Mouse (Mus musculus) gastrocnemius, adult 2 months (tissue): ENCODE data around the gene Zfp622. TPM values are rescaled to one million over a fixed set of nuclear protein-coding genes. Genes with fewer than 3 reads are reported as not detected.
"Not testable (repeated sequence)": the region's sequence is repeated elsewhere in the genome, so short reads cannot be mapped to it uniquely, and the experiment has no call there.

ENCODE experiments used
- DNase-seq: peaks from one replicate; pipeline ENCODE4 v3.0.0; 2022
- H3K27ac ChIP-seq: fragments of 200-600 bp; 2 replicates; pipeline ENCODE4 v1.8.1; 2022; ENCODE audit warnings: mild to moderate bottlenecking
- H3K4me3 ChIP-seq: fragments of 200-600 bp; 2 replicates; pipeline ENCODE4 v1.8.1; 2022; ENCODE audit warnings: mild to moderate bottlenecking, moderate library complexity
- CTCF ChIP-seq: fragments of 200-600 bp; IDR thresholded peaks from 2 replicates; pipeline ENCODE4 v1.8.1; 2022; ENCODE audit warnings: antibody characterized with exemption, mild to moderate bottlenecking, moderate library complexity
- intact Hi-C: fragments of 180-260 bp; cut with DNase I; formaldehyde crosslinking; loops from one replicate; pipeline ENCODE4 v1.15.1; 2025
- total RNA-seq, 2 experiments: library from RNA; stranded (reverse); gene quantifications; 2 replicates each; pipeline ENCODE4 v1.2.3; 2021

The Zfp622 gene
- total RNA-seq, 2 experiments from 2014 or later, result 22.6 to 25.5 TPM

DNA sequence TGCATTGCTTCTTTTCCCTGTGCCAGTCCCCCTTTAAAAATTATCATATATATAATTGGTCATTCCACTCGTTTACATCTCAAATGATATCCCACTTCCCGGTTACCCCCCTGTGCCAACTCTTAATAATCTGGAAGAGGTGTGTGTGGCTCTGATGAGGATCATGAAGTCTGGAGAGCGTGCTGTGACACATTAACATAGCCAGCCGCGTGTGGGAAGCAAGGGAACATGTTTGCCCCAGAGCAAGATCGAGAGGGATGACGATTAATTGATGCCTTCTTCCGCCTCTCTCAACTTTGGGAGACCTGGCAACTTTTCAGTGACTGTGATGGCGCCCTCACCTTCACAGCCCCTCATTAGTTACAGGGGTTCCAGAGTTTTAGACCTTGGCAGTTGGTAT, 34.5 kb upstream of the Zfp622 start:
- DNase-seq, result no peak
- TF ChIP-seq CTCF, result no peak
- Histone ChIP-seq H3K27ac (peak overlapping the region; percentile 95), H3K4me3 (no peak overlapping the region)
- intact Hi-C loops, result loop anchor here (2.0 kb wide), 1 partner anchor 35 kb away; no protein-coding TSS in a partner anchor

DNA sequence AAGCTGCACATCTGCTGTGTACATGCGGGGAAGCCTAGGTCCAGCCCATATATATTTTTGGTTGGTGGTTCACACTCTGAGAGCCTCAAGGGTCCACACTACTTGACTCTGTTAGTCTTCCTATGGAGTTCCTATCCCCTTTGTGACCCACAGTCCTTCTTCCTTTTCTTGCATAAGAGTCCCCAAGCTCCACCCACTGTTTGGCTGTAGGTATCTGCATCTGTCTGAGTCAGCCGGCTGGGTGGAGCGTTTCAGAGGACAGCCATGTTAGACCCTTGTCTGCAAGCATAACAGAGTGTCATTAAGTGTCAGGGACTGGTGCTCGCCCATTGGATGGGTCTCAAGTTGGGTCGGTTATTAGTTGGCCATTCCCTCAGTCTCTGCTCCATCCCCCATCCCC, 33.6 kb upstream of the Zfp622 start:
- intact Hi-C loops, result no loop called here
- H3K4me3 ChIP-seq, result no peak overlapping the region
- no peak for TF ChIP-seq CTCF
- peak overlapping the region; percentile 95 for H3K27ac ChIP-seq
- DNase-seq, result no peak

DNA sequence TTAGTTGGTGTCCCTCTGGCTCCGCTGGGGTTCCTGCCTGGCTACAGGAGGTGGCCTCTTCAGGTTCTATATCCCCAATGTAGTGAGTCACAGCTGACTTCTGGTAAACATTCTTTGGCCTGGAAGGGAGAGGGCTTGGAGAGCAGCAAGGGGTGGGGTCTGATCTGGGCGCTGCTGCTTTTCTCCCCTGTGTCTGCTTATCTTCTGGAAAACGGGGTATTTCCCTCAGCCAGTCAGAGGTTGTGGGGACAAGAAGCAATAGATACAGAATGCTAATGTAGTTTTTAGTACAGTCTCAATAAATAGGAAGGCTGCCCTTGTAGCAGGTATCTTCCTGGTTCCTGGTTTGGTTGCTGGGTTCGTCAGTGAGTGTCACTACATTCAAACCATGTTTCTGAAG, 33.1 kb upstream of the Zfp622 start:
- intact Hi-C loops, result no loop called here
- TF ChIP-seq CTCF, result no peak
- Histone ChIP-seq H3K4me3 (no peak overlapping the region), H3K27ac (peak overlapping the region; percentile 95)
- DNase-seq, result no peak

DNA sequence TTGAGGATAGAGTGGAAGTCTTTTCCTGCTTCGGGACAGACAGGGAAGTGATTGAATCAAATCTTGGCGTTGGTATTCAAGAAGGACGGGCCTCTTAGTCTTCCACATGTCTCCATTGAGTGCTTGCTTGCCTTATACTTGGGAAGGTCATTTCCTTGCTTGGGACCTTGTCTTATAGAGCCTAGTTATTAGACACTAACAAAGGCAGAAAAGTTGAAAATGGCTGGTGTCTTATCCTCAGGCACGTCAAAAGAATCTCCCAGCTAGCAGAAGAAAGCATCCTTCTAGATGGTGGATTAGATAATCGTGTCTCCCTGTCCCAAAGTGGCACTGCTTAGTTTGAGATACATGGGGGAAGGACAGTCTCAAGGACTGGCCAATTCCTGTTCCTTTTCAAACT, 28.2 kb upstream of the Zfp622 start:
- no peak for DNase-seq
- Histone ChIP-seq H3K4me3 (peak overlapping the region; percentile 21; the same call in 1 of the 2 replicates), H3K27ac (peak overlapping the region; percentile 89)
- intact Hi-C loops, result loop anchor here (2.0 kb wide), 1 partner anchor 41 kb away; no protein-coding TSS in a partner anchor
- TF ChIP-seq CTCF, result no peak

DNA sequence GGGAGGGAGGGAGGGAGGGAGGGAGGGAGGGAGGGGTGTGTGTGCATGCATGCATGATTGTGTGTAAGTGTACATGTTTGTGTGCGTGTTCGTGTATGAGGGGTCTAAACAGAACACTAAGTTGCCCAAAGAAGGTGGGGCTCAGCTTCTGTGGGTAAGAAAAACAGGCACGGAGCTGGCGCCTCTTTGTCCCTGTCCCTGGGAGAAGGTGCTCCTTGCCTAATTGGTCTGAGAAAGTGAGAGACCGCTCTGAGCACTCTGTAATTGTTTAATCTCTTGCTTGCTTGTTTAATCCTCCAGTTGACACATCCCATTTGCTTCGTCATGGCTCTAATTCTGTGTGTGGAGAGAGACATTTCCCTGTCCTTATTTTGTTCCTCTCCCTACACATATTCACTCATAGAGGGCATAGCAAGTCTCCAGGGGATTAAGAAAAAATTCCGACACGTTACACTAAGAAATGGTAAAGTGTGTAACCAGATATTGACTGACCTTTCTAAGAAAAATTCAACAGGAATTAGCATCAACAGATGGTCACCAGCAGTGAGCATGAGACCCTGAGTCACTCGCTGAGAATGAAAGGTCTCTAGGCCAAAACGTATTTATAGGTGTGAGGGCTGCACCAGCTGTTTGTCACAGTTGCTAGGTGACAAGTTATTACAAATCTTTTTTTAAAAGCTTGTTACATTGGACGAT, 27.6 kb upstream of the Zfp622 start:
- TF ChIP-seq CTCF, result no peak
- peak; percentile 53 for DNase-seq
- H3K4me3 ChIP-seq, result peak overlapping the region; percentile 48
- H3K27ac ChIP-seq, result peak overlapping the region; percentile 89
- intact Hi-C loops, result loop anchor here (2.0 kb wide), 1 partner anchor 42 kb away; no protein-coding TSS in a partner anchor

DNA sequence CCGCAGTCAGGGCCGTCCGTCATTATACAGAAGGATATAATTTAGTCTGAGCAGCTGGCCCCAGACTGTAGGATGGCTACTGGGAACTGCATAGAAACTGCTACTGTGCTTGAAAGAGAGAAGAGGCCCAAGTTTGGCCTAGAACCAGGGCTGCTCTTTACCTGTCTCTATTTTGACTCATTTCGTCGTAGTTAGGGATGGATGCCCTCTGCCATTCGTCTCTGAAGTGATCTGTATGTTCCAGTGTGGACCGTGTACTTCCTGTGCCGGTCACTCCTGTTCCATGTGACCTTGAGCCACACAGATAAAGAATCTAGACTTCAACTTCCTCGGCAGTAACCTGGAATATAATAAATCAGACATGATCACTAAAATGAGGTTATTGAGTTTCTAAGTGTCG, 26.5 kb upstream of the Zfp622 start:
- peak overlapping the region; percentile 89 for H3K27ac ChIP-seq
- TF ChIP-seq CTCF, result no peak
- no peak for DNase-seq
- intact Hi-C loops, result loop anchor here (2.0 kb wide), 1 partner anchor 43 kb away; no protein-coding TSS in a partner anchor
- peak overlapping the region; percentile 48 for H3K4me3 ChIP-seq

DNA sequence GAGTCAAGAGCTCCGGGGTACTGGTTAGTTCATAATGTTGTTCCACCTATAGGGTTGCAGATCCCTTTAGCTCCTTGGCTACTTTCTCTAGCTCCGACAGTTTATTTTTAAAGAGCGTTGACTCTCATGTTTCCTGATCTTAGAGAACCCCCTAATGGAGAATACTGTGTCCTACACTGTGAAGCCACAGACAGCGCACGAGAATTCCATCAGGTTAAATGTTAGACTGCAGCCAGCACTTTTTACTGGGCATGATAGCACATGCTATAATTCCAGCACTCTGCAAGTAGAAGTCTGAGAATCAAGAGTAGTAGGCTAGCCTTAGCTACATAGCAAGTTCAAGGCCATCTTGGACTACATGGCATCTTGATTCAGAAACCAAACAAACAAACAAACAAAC, 24.8 kb upstream of the Zfp622 start:
- H3K4me3 ChIP-seq, result no peak overlapping the region
- DNase-seq, result no peak
- peak overlapping the region; percentile 6 for H3K27ac ChIP-seq
- intact Hi-C loops, result no loop called here
- TF ChIP-seq CTCF, result peak; percentile 71

DNA sequence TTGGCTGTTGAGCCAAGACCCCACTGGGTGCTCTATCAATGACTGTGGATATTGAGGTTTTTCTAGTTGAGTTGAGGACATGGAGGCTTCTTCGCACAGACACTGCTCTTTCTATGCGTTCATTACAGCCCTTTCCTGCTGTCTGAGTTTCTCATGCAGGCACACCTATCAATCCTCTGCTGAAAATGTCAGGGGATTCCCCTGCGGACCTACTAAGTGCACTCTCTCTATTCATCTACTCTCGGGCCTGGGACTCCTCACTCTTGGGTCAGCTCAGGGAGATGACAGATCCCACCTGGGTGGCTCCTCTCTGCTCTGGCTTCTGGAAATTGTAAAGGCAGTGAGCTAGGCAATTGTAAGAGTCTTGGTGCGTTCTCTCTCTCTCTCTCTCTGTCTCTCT, 23.9 kb upstream of the Zfp622 start:
- intact Hi-C loops, result loop anchor here (2.0 to 10.0 kb wide), 2 partner anchors 59 to 225 kb away; no protein-coding TSS in a partner anchor
- no peak overlapping the region for H3K4me3 ChIP-seq
- TF ChIP-seq CTCF, result no peak
- peak overlapping the region; percentile 6 for H3K27ac ChIP-seq
- no peak for DNase-seq

DNA sequence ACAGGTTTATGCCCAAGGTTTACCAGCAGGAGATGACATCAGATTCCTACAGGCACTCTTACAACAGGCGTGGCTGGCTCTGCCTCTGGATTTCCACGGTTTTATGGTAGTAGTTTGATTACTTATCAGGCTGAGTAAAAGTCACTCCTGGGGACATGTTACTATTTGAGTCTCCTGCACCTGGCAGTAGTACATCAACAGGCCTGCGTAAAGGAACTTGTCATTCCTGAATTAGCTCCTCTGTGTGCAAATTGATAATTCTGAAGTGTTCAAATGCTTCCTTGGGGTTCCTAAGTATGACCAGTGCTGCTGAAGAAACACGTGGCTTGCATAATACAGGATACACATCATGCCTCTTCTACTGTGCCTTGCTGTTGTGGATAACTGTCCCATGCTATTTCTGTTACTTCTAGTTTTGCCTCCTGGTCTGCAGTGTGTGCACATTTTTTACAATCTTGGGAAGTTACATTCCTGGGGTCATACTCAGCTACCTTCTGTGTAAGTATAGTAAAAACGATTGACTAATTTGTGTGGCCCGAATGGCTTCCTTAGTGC, 17.9 kb upstream of the Zfp622 start:
- intact Hi-C loops, result loop anchor here (10.0 kb wide), 1 partner anchor 231 kb away; no protein-coding TSS in a partner anchor
- H3K27ac ChIP-seq, result peak overlapping the region; percentile 81
- no peak for TF ChIP-seq CTCF
- no peak for DNase-seq
- no peak overlapping the region for H3K4me3 ChIP-seq

DNA sequence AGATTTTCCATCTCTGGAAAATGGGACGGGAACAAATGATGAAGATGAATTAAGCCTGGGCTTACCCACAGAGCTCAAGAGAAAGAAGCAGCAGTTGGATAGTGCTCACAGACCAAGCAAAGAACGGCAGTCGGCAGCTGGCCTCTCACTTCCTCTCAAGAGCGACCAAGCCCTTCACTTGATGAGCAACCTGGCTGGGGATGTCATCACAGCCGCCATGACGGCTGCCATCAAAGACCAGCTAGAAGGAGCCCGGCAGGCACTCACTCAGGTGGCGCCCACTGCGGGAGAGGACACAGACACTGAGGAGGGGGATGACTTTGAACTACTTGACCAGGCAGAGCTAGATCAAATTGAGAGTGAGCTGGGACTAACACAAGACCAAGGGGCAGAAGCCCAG, 12.6 kb upstream of the Zfp622 start:
- H3K4me3 ChIP-seq, result no peak overlapping the region

DNA sequence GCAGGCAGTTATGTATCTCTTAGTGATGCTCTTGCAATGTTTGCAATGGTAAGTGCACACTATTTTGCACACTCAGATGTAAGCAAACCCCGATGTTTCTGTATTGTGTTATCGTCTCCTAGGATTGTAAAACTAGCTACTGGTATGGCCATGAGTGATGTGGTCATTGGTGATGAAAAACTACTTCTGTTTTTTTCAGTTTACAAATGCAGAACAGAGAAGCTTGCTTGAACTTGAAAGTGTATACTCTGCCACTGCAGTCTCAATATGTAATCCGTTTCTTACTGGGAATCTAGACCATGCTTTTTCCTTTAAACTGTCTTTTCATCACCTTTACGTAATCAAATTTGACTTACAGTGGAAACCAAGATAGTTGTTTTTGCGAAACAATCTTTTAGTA, 11.4 kb upstream of the Zfp622 start:
- intact Hi-C loops, result no loop called here
- H3K4me3 ChIP-seq, result no peak overlapping the region
- DNase-seq, result no peak
- H3K27ac ChIP-seq, result no peak overlapping the region
- no peak for TF ChIP-seq CTCF

More for the DNA sequence above, 12.6 kb upstream of the Zfp622 start:
- intact Hi-C loops, result no loop called here
- no peak for DNase-seq
- no peak for TF ChIP-seq CTCF
- H3K27ac ChIP-seq, result no peak overlapping the region

DNA sequence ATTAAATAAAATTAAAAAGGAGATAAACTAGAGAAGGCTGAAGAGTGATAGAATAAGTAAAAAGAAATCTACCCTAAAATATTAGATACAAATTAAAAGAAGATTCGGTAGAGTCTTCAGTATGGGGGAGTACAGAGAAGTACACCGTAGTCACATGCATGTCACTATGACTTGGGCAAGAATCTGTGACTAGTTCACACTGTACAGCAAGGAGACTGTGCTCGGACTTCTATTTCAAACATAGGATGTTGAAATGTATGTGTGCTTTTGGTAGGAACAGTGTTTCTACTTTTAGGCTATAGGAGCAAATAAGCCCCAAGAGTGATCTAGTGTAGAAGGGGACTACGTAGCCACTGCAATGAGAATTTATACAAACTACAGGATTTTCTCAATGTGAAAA, 9.8 kb upstream of the Zfp622 start:
- intact Hi-C loops, result no loop called here
- no peak overlapping the region for H3K4me3 ChIP-seq
- H3K27ac ChIP-seq, result no peak overlapping the region
- DNase-seq, result no peak
- no peak for TF ChIP-seq CTCF

DNA sequence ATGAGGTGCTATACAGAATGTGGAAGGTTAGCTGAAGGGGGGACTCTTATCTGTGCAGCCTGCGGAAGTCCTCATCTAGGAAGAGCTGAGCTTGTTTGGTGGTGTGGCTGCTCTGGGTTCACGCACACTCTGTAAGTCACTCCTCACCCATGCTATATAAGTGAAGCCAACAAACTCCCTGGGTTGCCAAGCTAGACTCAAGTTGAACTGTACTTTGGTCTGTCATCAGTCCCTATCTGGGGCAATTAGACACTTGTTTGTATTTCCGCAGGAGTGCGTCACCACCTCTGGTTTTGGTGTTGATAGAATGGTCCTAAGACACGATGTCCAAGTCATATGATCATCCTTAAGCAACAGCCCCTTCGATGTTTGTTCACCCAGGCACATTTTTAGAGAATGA, 8.4 kb upstream of the Zfp622 start:
- Histone ChIP-seq H3K4me3 (no peak overlapping the region), H3K27ac (no peak overlapping the region)
- intact Hi-C loops, result no loop called here
- no peak for DNase-seq
- TF ChIP-seq CTCF, result no peak

DNA sequence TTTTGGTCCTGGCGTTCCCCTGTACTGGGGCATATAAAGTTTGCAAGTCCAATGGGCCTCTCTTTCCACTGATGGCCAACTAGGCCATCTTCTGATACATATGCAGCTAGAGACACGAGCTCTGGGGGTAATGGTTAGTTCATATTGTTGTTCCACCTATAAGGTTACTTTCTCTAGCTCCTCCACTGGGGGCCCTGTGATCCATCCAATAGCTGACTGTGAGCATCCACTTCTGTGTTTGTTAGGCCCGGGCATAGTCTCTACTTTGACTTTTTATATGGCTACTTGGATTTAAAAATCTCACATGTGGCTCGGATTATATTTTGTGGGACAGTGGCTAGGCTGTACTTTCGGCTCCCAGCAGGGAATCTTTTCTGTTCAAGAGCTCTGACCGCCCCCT, 552 bp upstream of the Zfp622 start:
- DNase-seq, result not testable (repeated sequence)
- H3K27ac ChIP-seq, result peak overlapping the region; percentile 96
- intact Hi-C loops, result loop anchor here (10.0 kb wide), 1 partner anchor 359 kb away; the partner anchor contains the start of gene Myo10
- peak overlapping the region; percentile 100 for H3K4me3 ChIP-seq
